Mouse (Mus musculus) olfactory bulb, adult 2 months (tissue): ENCODE data around the gene 4930519G04Rik.

ENCODE experiments used
- CTCF ChIP-seq: fragments of 200-500 bp; IDR thresholded peaks from 2 replicates; pipeline ENCODE4 v1.5.1; 2012; ENCODE audit warnings: low read depth, mild to moderate bottlenecking, low read length, moderate library complexity; ENCODE audit not compliant: insufficient read depth
- POLR2A ChIP-seq: fragments of 200-500 bp; IDR thresholded peaks from 2 replicates; pipeline ENCODE4 v1.6.1; 2012; ENCODE audit warnings: mild to moderate bottlenecking, low read depth, low read length, moderate library complexity; ENCODE audit not compliant: insufficient read depth

DNA sequence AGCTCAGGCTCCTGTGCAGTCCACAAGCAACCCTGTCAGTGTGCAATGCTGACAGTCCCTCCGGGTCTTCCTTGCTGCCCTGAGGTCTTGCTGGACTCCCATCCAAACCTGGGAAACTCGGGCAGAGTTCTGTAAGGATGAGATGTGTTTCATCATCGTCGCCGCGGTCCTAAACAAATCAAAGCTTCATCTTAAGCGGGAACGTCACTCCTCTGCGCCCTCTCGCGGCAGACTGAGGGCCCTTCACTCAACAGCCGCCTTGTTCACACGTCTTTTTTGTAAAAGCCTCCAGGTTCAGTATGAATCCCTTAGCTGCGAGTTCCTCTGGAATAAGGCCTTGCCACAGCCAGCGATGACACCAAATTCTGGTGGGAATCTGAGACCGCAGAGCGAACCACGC lies 5.8 kb downstream of the 4930519G04Rik start:
- TF ChIP-seq CTCF, result peak; percentile 63; the same call in 1 of the 2 replicates
- no peak for TF ChIP-seq POLR2A
